Mouse (Mus musculus): Measurements from ENCODE around the gene Vstm4.

- TF ChIP-seq EP300 (optimal IDR thresholded peaks at IDR 0.05): no peak
- no peak for TF ChIP-seq CTCF (IDR thresholded peaks at IDR 0.05; ENCODE audit: low read depth)
Observed at GRCm38 (mm10) chr14:32939217-32939616, 82.7 kb downstream of the Vstm4 start.

Measured in stomach, postnatal 0 days (tissue).